Mouse (Mus musculus) macrophage (primary cell): Measurements from ENCODE around the gene Tm4sf5. TPM values are rescaled to one million over a fixed set of nuclear protein-coding genes. Genes with fewer than 3 reads are reported as not detected.
"Not testable (repeated sequence)": the region's sequence is repeated elsewhere in the genome, so short reads cannot be mapped to it uniquely, and the experiment has no call there.

Experiments
- H3K27ac ChIP-seq: fragments of 350-480 bp; formaldehyde crosslinking; 2 replicates; pipeline ENCODE4 v1.9.0; 2021
- H3K36me3 ChIP-seq: fragments of 350-480 bp; formaldehyde crosslinking; 2 replicates; pipeline ENCODE4 v1.9.0; 2021; ENCODE audit errors: inconsistent target
- H3K4me3 ChIP-seq: fragments of 350-480 bp; formaldehyde crosslinking; 2 replicates; pipeline ENCODE4 v1.9.0; 2021; ENCODE audit errors: inconsistent target
- H3K79me2 ChIP-seq: fragments of 350-480 bp; formaldehyde crosslinking; 2 replicates; pipeline ENCODE4 v1.9.0; 2021; ENCODE audit errors: inconsistent target
- WGBS: methylation state at CpG from one replicate; pipeline ENCODE4 v1.1.7; 2026; ENCODE audit warnings: inconsistent platforms; ENCODE audit not compliant: missing documents; 5-methylcytosine and 5-hydroxymethylcytosine counted together
- polyA plus RNA-seq: library from polyadenylated mRNA; stranded (reverse); fragments of 250-400 nt; gene quantifications from 3 replicates; pipeline ENCODE4 v1.2.4, GENCODE M21; 2018; ENCODE audit warnings: inconsistent platforms
- total RNA-seq, 78 experiments: library from RNA; depleted of rRNA; stranded (reverse); fragments of 250-400 nt; gene quantifications; 1 replicate in 9 of 78; 2 replicates in 24 of 78; 3 replicates in 43 of 78; 4 replicates in 2 of 78; pipeline ENCODE4 v1.2.4; 2018; ENCODE audit warnings: inconsistent platforms in 56 of 78

Gene Tm4sf5
- 1 to 10 TPM in 6 of 26 experiments, under 1 TPM in 2, not detected in 18; 0.70 to 5.4 (median 1.9) TPM for total RNA-seq (2018; cell fraction: chromatin; rRNA removed)
- 1 to 10 TPM in 15 of 26 experiments, under 1 TPM in 11; 0.29 to 3.8 (median 1.6) TPM for total RNA-seq (2018; cell fraction: cytosol; rRNA removed)
- total RNA-seq (2018; cell fraction: nucleus; rRNA removed): 1 to 10 TPM in 19 of 26 experiments, under 1 TPM in 3, not detected in 4; 0.46 to 4.2 (median 1.5) TPM
- polyA plus RNA-seq: 2.7 to 4.1 TPM in 2 of 3 replicates, not detected in the other

DNA sequence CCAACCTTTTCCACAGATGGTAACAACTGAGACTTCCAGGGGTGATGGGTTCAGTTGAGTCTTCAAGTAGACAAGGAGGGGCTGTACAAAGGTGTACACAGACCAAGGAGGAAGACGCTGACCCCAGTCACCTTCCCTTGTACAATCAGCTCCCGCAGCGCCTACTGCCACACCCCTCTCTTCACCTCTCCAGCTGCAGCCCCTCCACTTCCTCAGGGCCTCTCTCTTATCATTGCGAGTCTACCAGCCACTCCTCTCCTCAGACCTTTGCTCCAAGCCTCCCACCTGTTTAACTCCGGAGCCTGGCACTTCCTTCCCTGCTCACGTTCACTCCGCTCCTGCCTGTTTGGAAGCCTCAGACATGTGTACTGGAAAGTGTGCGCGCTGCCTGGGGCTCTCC, at the start of gene Tm4sf5:
Gene Tm4sf5, plus strand, starts transcription at position 275 of the 400 bp plus-strand sequence.
- Histone ChIP-seq H3K4me3 (no peak within 1 kb of the TSS), H3K36me3 (no peaks in the 10 kb centered on the region), H3K79me2 (no peaks in the 10 kb centered on the region), H3K27ac (no peak within 1 kb of the TSS)
- WGBS: 70% methylated on average over 9 of the region's 9 CpGs

DNA sequence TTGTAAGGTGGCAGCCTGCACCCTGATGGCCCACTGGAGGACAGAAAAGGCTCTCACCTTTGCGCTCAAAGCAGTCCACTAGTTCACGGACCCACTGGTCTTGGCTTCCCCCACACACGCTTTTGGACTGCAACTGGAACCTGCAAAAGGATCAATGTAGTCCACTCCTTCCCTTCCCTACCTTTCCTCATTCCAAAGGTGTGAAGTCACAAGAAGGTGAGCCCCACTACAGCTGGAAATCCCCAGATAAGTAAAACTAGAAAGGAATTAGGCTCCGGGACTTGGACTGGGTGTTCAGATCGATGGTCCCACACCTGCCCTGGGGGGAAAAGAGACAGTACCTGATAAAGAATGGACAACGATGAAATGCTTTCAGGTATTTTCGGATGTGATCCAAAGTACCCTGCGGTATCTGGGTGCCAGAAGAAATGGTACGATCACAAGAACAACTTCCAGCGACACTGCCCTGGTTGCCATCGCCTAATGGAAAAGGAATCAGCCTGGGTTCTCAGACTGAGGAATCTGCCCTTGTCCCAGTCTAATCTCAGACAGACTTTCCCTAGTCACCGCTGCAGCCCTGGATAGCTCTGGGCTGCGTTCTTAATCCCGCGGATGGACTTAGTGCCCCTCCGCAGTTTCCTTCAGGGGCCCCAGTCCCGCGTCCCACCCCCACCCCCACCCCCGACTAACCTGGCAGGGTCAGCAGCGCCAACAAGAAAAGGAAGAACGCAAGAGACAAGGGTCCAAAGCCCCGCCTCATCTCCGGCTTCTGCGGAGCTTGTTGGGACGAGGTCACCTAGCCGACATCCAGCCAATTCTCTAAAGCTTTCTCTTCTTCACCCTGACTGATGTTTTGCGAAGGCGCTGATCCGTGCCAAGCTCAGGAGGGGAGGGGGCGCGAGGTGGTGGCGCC, 46.1 kb upstream of the Tm4sf5 start, which contains the start of gene Zmynd15:
Gene Zmynd15, plus strand, starts transcription at position 746 of the 913 bp plus-strand sequence.
- Histone ChIP-seq H3K4me3 (peak within 1 kb of the TSS; percentile 57), H3K79me2 (peaks cover 43% of the 10 kb centered on the region; the same call in 1 of the 2 replicates), H3K36me3 (peaks cover 27% of the 10 kb centered on the region; the same call in 1 of the 2 replicates), H3K27ac (0 out of 2 replicates have a peak within 1 kb of the TSS, but pooled peaks have one; percentile 15)
- WGBS: 24% methylated on average over 32 of the region's 32 CpGs

DNA sequence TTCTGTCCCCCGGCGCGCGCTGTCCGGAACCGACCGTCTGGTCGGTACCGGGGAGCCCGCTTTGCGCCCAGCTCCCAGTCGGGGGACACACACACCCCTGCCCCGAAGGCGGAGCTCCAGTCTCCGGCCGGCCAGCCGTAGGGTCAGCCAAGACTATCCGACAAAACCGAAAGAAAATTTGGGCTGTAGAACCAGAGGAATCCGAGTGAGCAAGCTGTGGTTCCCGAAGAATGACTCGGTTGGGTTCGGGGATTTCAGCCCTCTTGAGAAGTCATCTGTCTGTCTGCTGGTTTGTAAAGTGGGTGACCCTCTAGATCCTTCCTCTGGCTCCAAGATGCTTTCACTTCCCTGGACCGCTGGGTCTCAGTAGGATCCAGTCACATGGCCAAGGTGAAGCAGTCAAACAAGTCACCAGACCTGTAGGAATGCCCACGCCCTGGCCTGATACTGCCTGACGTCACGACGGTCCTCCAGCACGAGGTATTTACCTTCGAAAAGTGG, 45.4 kb upstream of the Tm4sf5 start, which contains the start of gene Cxcl16:
Gene Cxcl16, minus strand, starts transcription at position 384 of the 501 bp plus-strand sequence.
- H3K27ac ChIP-seq: 0 out of 2 replicates have a peak within 1 kb of the TSS, but pooled peaks have one; percentile 15
- H3K79me2 ChIP-seq: peaks cover 43% of the 10 kb centered on the region; the same call in 1 of the 2 replicates
- peak within 1 kb of the TSS; percentile 57 for H3K4me3 ChIP-seq
- whole genome bisulfite sequencing: 11% methylated on average over 30 of the region's 30 CpGs
- peaks cover 22% of the 10 kb centered on the region; the same call in 1 of the 2 replicates for H3K36me3 ChIP-seq

DNA sequence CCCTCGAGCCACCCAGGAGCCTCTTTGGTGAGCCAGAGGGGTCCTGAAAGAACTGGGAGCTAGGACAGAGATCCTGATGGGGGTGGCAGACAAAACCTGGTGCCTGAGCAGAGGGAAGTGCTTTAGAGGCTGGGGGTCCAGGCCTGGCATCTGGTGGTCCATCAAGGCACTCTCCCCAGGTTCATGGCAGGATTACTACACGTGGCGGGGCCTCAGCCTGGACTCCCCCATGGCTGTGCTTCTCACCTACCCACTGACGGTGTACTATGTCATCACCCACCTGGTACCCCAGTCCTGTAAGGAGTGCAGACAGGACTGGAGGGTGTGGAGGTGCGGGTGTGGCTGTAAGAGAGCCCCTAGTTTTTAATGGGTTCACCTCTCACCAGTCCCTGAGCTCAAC, 41.1 kb upstream of the Tm4sf5 start:
- peaks cover 4% of the 10 kb centered on the region; the same call in 1 of the 2 replicates for H3K79me2 ChIP-seq
- H3K27ac ChIP-seq: no peak overlapping the region
- 97% methylated on average over 5 of the region's 5 CpGs for WGBS
- no peak overlapping the region for H3K4me3 ChIP-seq
- no peaks in the 10 kb centered on the region for H3K36me3 ChIP-seq

DNA sequence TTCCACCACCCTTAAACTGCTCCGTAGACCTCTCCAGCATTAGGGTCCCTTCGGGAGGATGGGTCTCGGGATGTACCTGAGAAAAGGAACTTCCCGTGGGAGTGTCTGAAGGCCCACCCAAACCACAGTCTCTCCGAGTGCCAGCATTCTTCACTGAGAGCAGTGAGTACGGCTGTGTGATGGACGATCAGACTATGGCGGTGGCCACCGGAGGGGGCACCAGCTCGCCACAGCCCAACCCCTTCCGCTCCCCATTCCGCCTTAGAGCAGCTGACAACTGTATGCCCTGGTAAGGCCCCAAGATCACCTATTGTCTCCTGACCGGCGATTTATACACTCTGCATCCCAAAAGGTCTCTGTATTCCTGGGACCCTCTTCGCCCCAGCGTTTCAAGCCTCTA, 39.8 kb upstream of the Tm4sf5 start:
- no peaks in the 10 kb centered on the region for H3K79me2 ChIP-seq
- H3K36me3 ChIP-seq: no peaks in the 10 kb centered on the region
- WGBS: 66% methylated on average over 16 of the region's 16 CpGs
- H3K27ac ChIP-seq: no peak overlapping the region
- no peak overlapping the region for H3K4me3 ChIP-seq

DNA sequence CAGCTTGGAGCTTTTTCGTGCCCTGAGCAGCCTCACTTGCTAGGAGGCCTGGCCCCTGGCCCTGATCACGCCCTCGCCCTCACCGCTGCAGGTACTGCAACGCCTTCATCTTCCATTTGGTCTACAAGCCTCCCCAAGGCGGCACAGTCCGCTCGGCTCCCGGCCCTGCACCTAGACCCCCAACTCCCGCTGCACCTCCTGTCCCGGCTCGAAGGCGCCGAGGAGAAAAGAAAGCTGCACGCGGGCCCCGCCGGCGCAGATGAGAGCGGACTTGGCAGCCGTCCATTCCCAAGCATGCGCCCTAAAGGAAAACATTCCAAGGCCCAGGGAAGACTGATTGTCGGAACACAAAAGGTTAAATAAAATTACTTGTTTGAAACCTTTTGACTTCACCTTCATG, 39.2 kb upstream of the Tm4sf5 start:
- Histone ChIP-seq H3K27ac (no peak overlapping the region), H3K79me2 (no peaks in the 10 kb centered on the region), H3K4me3 (no peak overlapping the region), H3K36me3 (no peaks in the 10 kb centered on the region)
- WGBS: 88% methylated on average over 11 of the region's 23 CpGs

DNA sequence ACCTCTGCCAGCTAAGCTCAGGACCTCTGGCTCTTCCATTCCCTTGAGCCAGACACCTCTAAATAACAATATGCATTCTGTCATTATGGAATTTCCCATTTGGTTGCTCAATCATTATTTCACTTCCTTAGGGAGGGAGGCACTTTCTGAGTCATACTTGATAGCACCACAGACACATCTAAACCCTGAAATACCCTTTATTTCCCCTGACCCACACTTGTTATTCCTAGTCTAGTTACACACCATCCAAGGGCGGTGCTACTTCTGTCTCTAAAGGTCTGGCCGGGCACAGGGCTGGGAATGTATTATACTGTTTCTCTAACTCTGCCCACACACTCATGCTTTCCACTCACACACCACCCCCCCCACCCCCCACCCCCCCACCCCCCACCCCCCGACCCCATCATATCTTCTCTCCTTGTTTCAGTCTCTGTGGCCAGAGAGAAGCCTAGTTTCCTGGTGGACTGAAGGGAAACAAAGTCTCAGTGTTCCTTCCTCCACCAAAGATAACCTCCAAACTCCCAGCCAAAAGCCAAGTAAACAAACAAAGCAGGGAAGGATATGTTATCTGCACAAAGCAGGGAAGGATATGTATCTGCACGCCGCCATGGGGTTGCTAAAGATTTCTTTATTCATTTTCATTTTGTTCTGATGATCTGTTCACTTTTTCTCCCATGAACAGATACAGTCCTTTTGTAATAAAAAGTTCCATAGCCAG, 37.0 kb upstream of the Tm4sf5 start:
- peak overlapping the region; percentile 74 for H3K27ac ChIP-seq
- H3K79me2 ChIP-seq: no peaks in the 10 kb centered on the region
- WGBS: 70% methylated on average over 4 of the region's 5 CpGs
- H3K36me3 ChIP-seq: no peaks in the 10 kb centered on the region
- H3K4me3 ChIP-seq: no peak overlapping the region

DNA sequence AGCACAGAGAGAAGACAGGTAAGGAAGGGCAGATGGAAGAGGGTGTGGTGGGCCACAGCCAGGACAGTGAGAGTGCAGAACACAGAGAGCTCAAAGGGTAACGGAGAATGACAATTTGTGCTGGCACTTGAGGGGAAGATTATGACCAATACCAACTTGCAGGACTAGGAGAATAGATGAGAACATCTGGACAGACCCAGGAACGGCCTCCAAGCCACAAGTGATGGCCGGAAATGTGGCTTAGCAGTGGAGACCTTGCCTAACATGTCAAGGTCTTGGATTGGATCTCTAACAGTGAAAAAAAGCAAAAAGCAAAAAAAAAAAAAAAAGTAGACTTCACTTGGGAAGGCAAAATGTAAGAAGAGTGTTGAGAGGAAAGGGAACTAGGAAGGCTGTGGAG, 35.3 kb upstream of the Tm4sf5 start:
- H3K27ac ChIP-seq: peak overlapping the region; percentile 74

DNA sequence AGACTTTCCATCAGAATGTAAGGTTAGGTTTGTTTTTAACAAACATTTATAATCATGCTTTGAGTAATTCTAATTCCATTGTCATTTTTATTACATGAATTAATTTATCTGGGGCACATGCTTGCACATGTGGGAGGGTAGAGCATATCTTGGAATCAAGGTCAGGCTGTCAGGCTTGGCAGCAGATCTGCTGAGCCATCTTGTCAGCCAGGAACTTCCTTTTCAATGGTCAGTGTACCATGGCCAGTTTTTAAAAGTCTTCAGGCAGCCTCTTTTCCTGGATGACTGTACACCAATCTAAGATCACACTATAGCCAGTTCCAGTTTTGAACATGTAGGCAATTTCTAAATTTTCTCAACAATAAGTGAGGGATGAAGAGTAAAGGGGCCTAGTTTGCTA, 32.3 kb upstream of the Tm4sf5 start:
- Histone ChIP-seq H3K4me3 (no peak overlapping the region), H3K27ac (peak overlapping the region; percentile 61), H3K79me2 (no peaks in the 10 kb centered on the region), H3K36me3 (no peaks in the 10 kb centered on the region)

More for the DNA sequence above, 35.3 kb upstream of the Tm4sf5 start:
- no peaks in the 10 kb centered on the region for H3K36me3 ChIP-seq
- H3K79me2 ChIP-seq: no peaks in the 10 kb centered on the region
- WGBS: 95% methylated on average over 3 of the region's 3 CpGs
- no peak overlapping the region for H3K4me3 ChIP-seq

DNA sequence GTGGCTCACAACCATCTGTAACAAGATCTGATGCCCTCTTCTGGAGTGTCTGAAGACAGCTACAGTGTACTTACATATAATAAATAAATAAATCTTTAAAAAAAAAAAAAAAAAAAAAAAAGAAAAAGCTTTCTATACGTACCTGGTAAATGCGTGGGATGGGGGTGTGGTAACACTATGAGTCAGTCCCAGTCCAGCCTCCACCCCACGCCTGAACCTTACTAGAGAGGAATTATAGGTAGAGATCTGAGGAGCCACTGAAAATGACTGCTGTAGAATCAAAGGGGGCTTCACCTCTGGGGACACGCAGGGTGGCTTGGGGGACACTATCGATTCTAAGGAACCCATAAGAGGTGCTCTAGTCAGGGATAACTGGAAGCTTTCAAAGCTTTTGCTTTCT, 31.8 kb upstream of the Tm4sf5 start:
- 93% methylated on average over 3 of the region's 5 CpGs for WGBS
- peak overlapping the region; percentile 61 for H3K27ac ChIP-seq
- not testable (repeated sequence) for H3K4me3 ChIP-seq, H3K36me3 ChIP-seq, H3K79me2 ChIP-seq

DNA sequence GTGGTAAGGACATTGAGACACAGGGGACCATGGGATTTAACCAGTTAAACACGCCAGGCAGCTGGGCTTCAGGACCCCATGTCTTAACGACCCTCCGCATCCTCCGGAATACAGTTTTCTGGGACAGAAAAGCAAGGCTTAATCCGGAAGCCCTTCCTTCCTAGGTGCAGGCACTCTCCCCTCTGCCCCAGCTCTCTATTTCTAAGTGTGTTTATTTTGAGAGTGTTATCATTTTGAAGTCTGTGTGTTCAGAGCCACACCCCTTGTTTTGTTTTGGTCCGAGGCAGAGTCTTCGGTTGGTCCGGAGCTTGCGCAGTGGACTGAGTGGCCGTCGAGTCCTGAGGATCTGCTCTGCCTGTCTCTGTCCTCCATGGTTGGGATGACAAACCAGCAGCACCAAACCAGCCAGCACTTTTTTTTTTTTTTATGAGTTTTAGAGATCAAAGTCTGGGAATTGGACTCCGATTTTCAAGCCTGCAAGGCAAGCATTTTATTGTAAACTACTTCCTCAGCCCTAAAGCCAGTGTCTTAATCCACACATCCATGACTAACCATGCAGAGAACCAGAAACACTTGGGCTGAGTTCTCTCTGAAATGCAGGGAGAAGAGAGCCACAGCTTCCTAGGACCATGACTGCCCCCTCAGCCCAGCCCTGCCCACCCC, 30.0 kb upstream of the Tm4sf5 start:
- no peaks in the 10 kb centered on the region for H3K79me2 ChIP-seq
- 86% methylated on average over 12 of the region's 12 CpGs for WGBS
- H3K27ac ChIP-seq: peak overlapping the region; percentile 4
- no peak overlapping the region for H3K4me3 ChIP-seq
- H3K36me3 ChIP-seq: no peaks in the 10 kb centered on the region

DNA sequence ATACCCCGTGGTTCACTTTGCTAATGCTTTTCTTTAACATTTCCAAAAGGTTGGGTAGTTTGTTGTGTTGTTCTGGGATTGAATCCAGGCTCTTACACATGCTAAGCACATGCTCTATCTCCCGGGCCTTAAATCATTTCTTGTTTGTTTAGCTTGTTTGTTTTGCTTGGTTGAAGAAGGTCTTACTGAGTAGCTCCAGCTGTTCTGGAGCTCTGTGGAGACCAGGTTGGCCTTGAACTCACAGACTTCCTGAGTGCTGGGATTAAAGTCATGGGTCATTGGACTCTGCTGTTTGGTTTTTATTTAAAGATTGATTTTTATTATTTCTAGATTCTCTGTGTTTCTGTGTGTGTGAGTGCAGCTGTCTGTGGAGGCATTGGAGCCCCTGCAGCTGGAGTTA, 19.5 kb upstream of the Tm4sf5 start:
- Histone ChIP-seq H3K36me3 (no peaks in the 10 kb centered on the region), H3K27ac (no peak overlapping the region), H3K4me3 (no peak overlapping the region), H3K79me2 (no peaks in the 10 kb centered on the region)
- 89% methylated on average over 2 of the region's 2 CpGs for WGBS

DNA sequence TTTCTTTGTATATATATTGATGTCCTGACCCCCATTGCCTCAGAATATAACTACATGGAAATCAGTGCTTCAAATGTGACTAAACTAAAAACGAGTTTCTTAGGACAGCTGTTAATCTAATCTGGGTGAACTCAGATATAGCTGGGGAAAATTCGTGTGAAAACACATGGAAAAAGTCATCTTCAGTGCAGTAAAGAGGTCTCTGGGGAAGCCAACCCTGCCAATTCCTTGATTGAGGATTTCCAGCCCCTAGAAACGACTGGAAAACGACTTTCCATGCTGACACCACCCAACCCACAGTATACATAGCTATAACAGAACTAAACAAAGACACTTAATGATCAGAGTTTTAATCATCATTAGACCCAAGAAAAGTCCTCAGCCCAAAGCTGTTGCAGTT, 17.2 kb upstream of the Tm4sf5 start:
- Histone ChIP-seq H3K79me2 (no peaks in the 10 kb centered on the region), H3K36me3 (no peaks in the 10 kb centered on the region), H3K27ac (no peak overlapping the region), H3K4me3 (no peak overlapping the region)
- 92% methylated on average over 4 of the region's 4 CpGs for WGBS

DNA sequence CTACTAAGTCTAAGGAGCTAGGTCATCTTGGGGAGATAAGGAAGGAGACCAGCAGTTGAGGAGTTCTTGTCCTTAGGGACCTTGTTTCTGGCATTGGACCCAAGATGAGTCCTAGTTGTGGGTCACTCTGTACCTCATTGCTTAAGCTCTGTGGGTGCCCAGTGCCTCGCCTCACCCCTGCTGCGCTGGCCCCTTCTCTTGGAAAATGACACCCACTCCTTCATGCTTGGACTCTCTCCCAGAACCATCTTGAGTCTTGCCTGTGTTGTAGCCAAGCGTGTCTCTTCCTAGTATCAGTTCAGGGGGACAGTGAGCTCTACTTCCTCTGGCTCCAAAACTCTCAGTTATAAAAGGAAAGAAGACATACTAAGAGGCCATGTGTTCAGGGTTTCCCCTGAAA, 15.9 kb upstream of the Tm4sf5 start:
- no peaks in the 10 kb centered on the region for H3K36me3 ChIP-seq
- 81% methylated on average over 3 of the region's 3 CpGs for WGBS
- peak overlapping the region; percentile 98 for H3K27ac ChIP-seq
- H3K79me2 ChIP-seq: no peaks in the 10 kb centered on the region
- no peak overlapping the region for H3K4me3 ChIP-seq
